Mouse (Mus musculus) liver, embryonic 11.5 days (tissue): ENCODE results near the gene Tdrkh. TPM values are rescaled to one million over a fixed set of nuclear protein-coding genes. Genes with fewer than 3 reads are reported as not detected.
A peak's percentile ranks its signal among the peaks of the same experiment; 100 is the strongest.

Source experiments
- ATAC-seq: fragments of 200-750 bp; cut with Nextera tagmentation; replicated peaks from 2 replicates; pipeline ENCODE4 v1.8.0; 2017; ENCODE audit warnings: moderate number of reproducible peaks, mild to moderate bottlenecking, moderate TSS enrichment, moderate library complexity; ENCODE audit not compliant: low FRiP score
- DNase-seq: peaks from one replicate; pipeline ENCODE4 v3.0.0-alpha.2; 2017; ENCODE audit warnings: low spot score
- H3K27ac ChIP-seq: fragments of 300-500 bp; sonication (generic); 2 replicates; pipeline ENCODE4 v1.5.1; 2014; ENCODE audit warnings: mild to moderate bottlenecking, low read depth, low read length, control low read depth
- H3K27me3 ChIP-seq: fragments of 300-500 bp; sonication (generic); replicated peaks from 2 replicates; pipeline ENCODE4 v1.6.1; 2014; ENCODE audit warnings: low read length, mixed read lengths; ENCODE audit not compliant: control insufficient read depth, insufficient read depth
- H3K36me3 ChIP-seq: fragments of 300-500 bp; sonication (generic); 2 replicates; pipeline ENCODE4 v1.6.1; 2014; ENCODE audit warnings: mild to moderate bottlenecking, low read length, moderate library complexity, mixed read lengths; ENCODE audit not compliant: control insufficient read depth, insufficient read depth
- H3K4me1 ChIP-seq: fragments of 300-500 bp; sonication (generic); replicated peaks from 2 replicates; pipeline ENCODE4 v1.6.1; 2014; ENCODE audit warnings: low read length, mixed read lengths; ENCODE audit not compliant: control insufficient read depth, insufficient read depth
- H3K4me2 ChIP-seq: fragments of 300-500 bp; sonication (generic); 2 replicates; pipeline ENCODE4 v1.6.1; 2014; ENCODE audit warnings: mild to moderate bottlenecking, control low read depth, moderate library complexity
- H3K4me3 ChIP-seq: fragments of 300-500 bp; sonication (generic); 2 replicates; pipeline ENCODE4 v1.5.1; 2014; ENCODE audit warnings: low read depth, low read length, control low read depth
- H3K9ac ChIP-seq: fragments of 300-500 bp; sonication (generic); 2 replicates; pipeline ENCODE4 v1.6.1; 2014; ENCODE audit warnings: low read depth, low read length, control low read depth
- H3K9me3 ChIP-seq: fragments of 300-500 bp; sonication (generic); 2 replicates; pipeline ENCODE4 v1.6.1; 2016; ENCODE audit warnings: low read length, inconsistent platforms, mixed read lengths; ENCODE audit not compliant: control insufficient read depth
- WGBS: fragments of 180-500 bp; shearing (Covaris S2); extraction: QIAGEN DNeasy Blood & Tissue Kit; methylation state at CpG from one replicate; pipeline ENCODE4 v1.1.7; 2014; 5-methylcytosine and 5-hydroxymethylcytosine counted together
- polyA plus RNA-seq: library from polyadenylated mRNA; unstranded; fragments of >200 nt; fragmentation: Nextera tagmentation; extraction: Ambion mirVana; gene quantifications from 2 replicates; pipeline ENCODE4 v1.2.1, GENCODE M21; 2014

Tdrkh gene
- 10.4 and 11.4 TPM in 2 replicates for polyA plus RNA-seq

- DNase-seq (peak; percentile 88), ATAC-seq (peak; percentile 98)
- Histone ChIP-seq H3K9me3 (no peaks in the 10 kb centered on the region), H3K9ac (peak within 1 kb of the TSS; percentile 58), H3K4me1 (peaks cover 3% of the 10 kb centered on the region), H3K36me3 (no peaks in the 10 kb centered on the region), H3K4me2 (peak within 1 kb of the TSS; percentile 84), H3K27me3 (no peaks in the 10 kb centered on the region; the same call in 1 of the 2 replicates), H3K27ac (no peak within 1 kb of the TSS), H3K4me3 (peak within 1 kb of the TSS; percentile 53)
- 13% methylated on average over 52 of the region's 52 CpGs for WGBS
These were observed at the start of gene Tdrkh for GRCm38 (mm10) chr3:94413031-94413679. Gene Tdrkh, plus strand, starts transcription at chr3:94413273.

GRCm38 (mm10) chr3:94363291-94364153, 49.6 kb upstream of the Tdrkh start:
- peak; percentile 18; the same call in 1 of the 2 replicates for ATAC-seq
- peak; percentile 42 for DNase-seq
- Histone ChIP-seq H3K9ac (peak overlapping the region; percentile 41), H3K27ac (no peak overlapping the region), H3K4me1 (no peaks in the 10 kb centered on the region), H3K9me3 (no peaks in the 10 kb centered on the region), H3K4me3 (peak overlapping the region; percentile 52), H3K4me2 (peak overlapping the region; percentile 76), H3K36me3 (no peaks in the 10 kb centered on the region), H3K27me3 (peaks cover 49% of the 10 kb centered on the region)
- whole genome bisulfite sequencing: 5% methylated on average over 97 of the region's 97 CpGs

- Histone ChIP-seq H3K4me2 (peak overlapping the region; percentile 76), H3K27ac (no peak overlapping the region), H3K9me3 (no peaks in the 10 kb centered on the region), H3K27me3 (peaks cover 49% of the 10 kb centered on the region), H3K36me3 (no peaks in the 10 kb centered on the region), H3K9ac (peak overlapping the region; percentile 3), H3K4me3 (peak overlapping the region; percentile 52), H3K4me1 (no peaks in the 10 kb centered on the region)
- peak; percentile 8; the same call in 1 of the 2 replicates for ATAC-seq
- 5% methylated on average over 22 of the region's 23 CpGs for whole genome bisulfite sequencing
- no peak for DNase-seq
These were observed 48.9 kb upstream of the Tdrkh start for GRCm38 (mm10) chr3:94364154-94364526.

- no peak overlapping the region for H3K4me3 ChIP-seq
- DNase-seq (peak; percentile 75), ATAC-seq (peak; percentile 40; the same call in 1 of the 2 replicates)
- H3K4me1 ChIP-seq: no peaks in the 10 kb centered on the region
- no peak overlapping the region for H3K27ac ChIP-seq
- WGBS: 21% methylated on average over 3 of the region's 3 CpGs
- no peaks in the 10 kb centered on the region for H3K9me3 ChIP-seq
- H3K4me2 ChIP-seq: no peak overlapping the region
- no peaks in the 10 kb centered on the region for H3K36me3 ChIP-seq
- H3K9ac ChIP-seq: no peak overlapping the region
- H3K27me3 ChIP-seq: peaks cover 43% of the 10 kb centered on the region
These were observed 46.3 kb upstream of the Tdrkh start for GRCm38 (mm10) chr3:94366761-94367160.

GRCm38 (mm10) chr3:94367511-94367910, 45.6 kb upstream of the Tdrkh start:
- H3K4me2 ChIP-seq: no peak overlapping the region
- peaks cover 35% of the 10 kb centered on the region for H3K27me3 ChIP-seq
- no peak overlapping the region for H3K4me3 ChIP-seq
- ATAC-seq: no peak
- no peak overlapping the region for H3K9ac ChIP-seq
- no peak for DNase-seq
- no peaks in the 10 kb centered on the region for H3K4me1 ChIP-seq
- no peak overlapping the region for H3K27ac ChIP-seq
- 74% methylated on average over 6 of the region's 6 CpGs for WGBS
- no peaks in the 10 kb centered on the region for H3K9me3 ChIP-seq
- no peaks in the 10 kb centered on the region for H3K36me3 ChIP-seq

- Histone ChIP-seq H3K27me3 (peaks cover 33% of the 10 kb centered on the region), H3K4me3 (no peak overlapping the region), H3K9ac (no peak overlapping the region), H3K4me2 (no peak overlapping the region), H3K9me3 (no peaks in the 10 kb centered on the region), H3K27ac (no peak overlapping the region), H3K36me3 (no peaks in the 10 kb centered on the region), H3K4me1 (no peaks in the 10 kb centered on the region; the same call in 1 of the 2 replicates)
- WGBS: 53% methylated on average over 6 of the region's 6 CpGs
- DNase-seq (no peak), ATAC-seq (no peak)
These were observed 44.4 kb upstream of the Tdrkh start for GRCm38 (mm10) chr3:94368631-94369030.

- no peak overlapping the region for H3K9ac ChIP-seq
- no peak overlapping the region for H3K4me3 ChIP-seq
- no peaks in the 10 kb centered on the region; the same call in 1 of the 2 replicates for H3K4me1 ChIP-seq
- WGBS: 36% methylated on average over 2 of the region's 2 CpGs
- peaks cover 26% of the 10 kb centered on the region for H3K27me3 ChIP-seq
- no peak for ATAC-seq
- no peaks in the 10 kb centered on the region for H3K36me3 ChIP-seq
- no peak overlapping the region for H3K4me2 ChIP-seq
- H3K27ac ChIP-seq: no peak overlapping the region
- no peaks in the 10 kb centered on the region for H3K9me3 ChIP-seq
- no peak for DNase-seq
These were observed 43.4 kb upstream of the Tdrkh start for GRCm38 (mm10) chr3:94369709-94370108.

GRCm38 (mm10) chr3:94371637-94372036, 41.4 kb upstream of the Tdrkh start:
- Histone ChIP-seq H3K27ac (no peak overlapping the region), H3K9ac (no peak overlapping the region), H3K27me3 (peaks cover 15% of the 10 kb centered on the region), H3K9me3 (no peaks in the 10 kb centered on the region), H3K36me3 (no peaks in the 10 kb centered on the region), H3K4me1 (no peaks in the 10 kb centered on the region; the same call in 1 of the 2 replicates), H3K4me2 (peak overlapping the region; percentile 34; the same call in 1 of the 2 replicates), H3K4me3 (no peak overlapping the region)
- peak; percentile 39; the same call in 1 of the 2 replicates for ATAC-seq
- 7% methylated on average over 11 of the region's 11 CpGs for WGBS
- no peak for DNase-seq
